Mouse (Mus musculus) embryonic facial prominence, embryonic 11.5 days (tissue): ENCODE measurements at regions not wholly inside any gene's neighbourhood (a gene's known extent, or its start where the extent isn't known, plus 50 kb on each side); places are given as distances from the start of the nearest gene placed in this dataset.

Experiments used
- ATAC-seq: fragments of 200-750 bp; cut with Nextera tagmentation; replicated peaks from 2 replicates; pipeline ENCODE4 v1.8.0; 2017; ENCODE audit warnings: low read depth; ENCODE audit not compliant: insufficient number of reproducible peaks, low FRiP score, low TSS enrichment
- DNase-seq: peaks from one replicate; pipeline ENCODE4 v3.0.0-alpha.2; 2015; ENCODE audit warnings: low spot score
- H3K27ac ChIP-seq: fragments of 300-500 bp; sonication (generic); replicated peaks from 2 replicates; pipeline ENCODE4 v1.5.1; 2014; ENCODE audit warnings: mild to moderate bottlenecking, low read depth, low read length, control low read depth
- H3K27me3 ChIP-seq: fragments of 300-500 bp; sonication (generic); 2 replicates; pipeline ENCODE4 v1.6.1; 2014; ENCODE audit warnings: mild to moderate bottlenecking, low read length, moderate library complexity, mixed read lengths; ENCODE audit not compliant: control insufficient read depth, insufficient read depth
- H3K36me3 ChIP-seq: fragments of 300-500 bp; sonication (generic); replicated peaks from 2 replicates; pipeline ENCODE4 v1.6.1; 2014; ENCODE audit warnings: low read depth, mild to moderate bottlenecking, low read length, moderate library complexity, mixed read lengths; ENCODE audit not compliant: control insufficient read depth, insufficient read depth
- H3K4me1 ChIP-seq: fragments of 300-500 bp; sonication (generic); 2 replicates; pipeline ENCODE4 v1.6.1; 2014; ENCODE audit warnings: low read length, mixed read lengths; ENCODE audit not compliant: control insufficient read depth, insufficient read depth
- H3K4me2 ChIP-seq: fragments of 300-500 bp; sonication (generic); 2 replicates; pipeline ENCODE4 v1.6.1; 2014; ENCODE audit warnings: low read depth, mild to moderate bottlenecking, control low read depth, low read length, moderate library complexity
- H3K4me3 ChIP-seq: fragments of 300-500 bp; sonication (generic); 2 replicates; pipeline ENCODE4 v1.5.1; 2014; ENCODE audit warnings: low read depth, low read length, control low read depth
- H3K9ac ChIP-seq: fragments of 300-500 bp; sonication (generic); replicated peaks from 2 replicates; pipeline ENCODE4 v1.6.1; 2014; ENCODE audit warnings: mild to moderate bottlenecking, control low read depth, low read length
- H3K9me3 ChIP-seq: fragments of 300-500 bp; sonication (generic); replicated peaks from 2 replicates; pipeline ENCODE4 v1.6.1; 2016; ENCODE audit warnings: mild to moderate bottlenecking, low read length, inconsistent platforms, mixed read lengths; ENCODE audit not compliant: control insufficient read depth
- WGBS: fragments of 180-500 bp; shearing (Covaris S2); extraction: QIAGEN DNeasy Blood & Tissue Kit; methylation state at CpG from one replicate; pipeline ENCODE4 v1.1.7; 2014; 5-methylcytosine and 5-hydroxymethylcytosine counted together

GRCm38 (mm10) chr17:85921219-85921673 lies 223.7 kb downstream of the Srbd1 start:
- 72% methylated on average over 8 of the region's 8 CpGs for WGBS
- peaks cover 5% of the 10 kb centered on the region; the same call in 1 of the 2 replicates for H3K4me1 ChIP-seq
- no peaks in the 10 kb centered on the region for H3K36me3 ChIP-seq
- no peak overlapping the region for H3K4me2 ChIP-seq
- no peak overlapping the region for H3K9ac ChIP-seq
- H3K27me3 ChIP-seq: no peaks in the 10 kb centered on the region
- DNase-seq: no peak
- H3K27ac ChIP-seq: no peak overlapping the region
- no peaks in the 10 kb centered on the region for H3K9me3 ChIP-seq
- no peak for ATAC-seq
- H3K4me3 ChIP-seq: no peak overlapping the region

DNA sequence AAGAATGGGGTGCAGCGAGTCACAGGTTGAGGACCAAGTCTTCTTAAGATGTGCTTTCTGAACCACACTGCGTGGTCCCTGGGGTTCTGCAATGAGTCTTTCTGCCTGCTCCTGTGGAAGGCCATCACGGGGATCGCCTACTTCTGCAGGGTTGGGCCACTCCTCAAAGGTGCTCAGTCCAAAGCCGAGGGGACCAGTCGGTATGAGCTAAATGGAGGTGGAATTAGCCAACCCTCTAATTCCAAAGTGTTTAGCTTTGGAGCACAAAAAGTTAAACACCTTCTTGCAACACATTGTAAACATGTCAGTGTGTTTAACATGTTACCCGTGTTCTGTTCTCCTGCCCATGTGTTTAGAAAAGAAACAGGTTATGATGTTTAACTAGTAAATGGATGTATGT lies 225.1 kb downstream of the Srbd1 start:
- WGBS: 85% methylated on average over 7 of the region's 7 CpGs
- H3K27me3 ChIP-seq: no peaks in the 10 kb centered on the region

GRCm38 (mm10) chr17:85915870-85916269 lies 227.8 kb upstream of the Six2 start:
- Histone ChIP-seq H3K27ac (no peak overlapping the region), H3K4me1 (peaks cover under 1% of the 10 kb centered on the region; the same call in 1 of the 2 replicates), H3K27me3 (no peaks in the 10 kb centered on the region), H3K4me3 (no peak overlapping the region), H3K9ac (no peak overlapping the region), H3K36me3 (no peaks in the 10 kb centered on the region), H3K4me2 (no peak overlapping the region), H3K9me3 (no peaks in the 10 kb centered on the region)
- no peak for DNase-seq
- WGBS: 88% methylated on average over 3 of the region's 3 CpGs
- no peak for ATAC-seq

More for the DNA sequence above, 225.1 kb downstream of the Srbd1 start:
- Histone ChIP-seq H3K4me3 (no peak overlapping the region), H3K9ac (no peak overlapping the region), H3K4me2 (no peak overlapping the region), H3K36me3 (no peaks in the 10 kb centered on the region), H3K9me3 (no peaks in the 10 kb centered on the region), H3K27ac (no peak overlapping the region), H3K4me1 (peaks cover 5% of the 10 kb centered on the region; the same call in 1 of the 2 replicates)
- DNase-seq: no peak
- ATAC-seq: no peak

DNA sequence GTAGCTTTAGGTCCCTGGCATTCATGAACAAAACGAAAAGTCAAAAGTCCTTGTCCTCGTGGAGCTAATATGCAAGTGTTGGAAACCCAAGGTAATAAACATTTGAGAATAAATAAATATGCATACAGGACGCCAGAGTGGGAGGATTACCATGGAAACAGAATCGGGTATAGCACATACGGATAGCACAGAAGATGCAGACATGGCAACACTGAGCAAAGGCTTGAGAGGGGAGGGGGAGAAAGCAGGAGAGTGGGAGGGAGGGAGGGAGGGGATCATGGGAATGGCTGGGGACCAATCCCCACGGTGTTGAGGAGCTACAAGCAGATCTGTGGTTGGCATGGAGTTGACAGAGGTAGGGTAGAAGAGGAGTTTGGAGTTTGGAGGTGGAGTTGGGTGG lies 226.0 kb upstream of the Six2 start:
- no peaks in the 10 kb centered on the region for H3K27me3 ChIP-seq
- H3K9ac ChIP-seq: no peak overlapping the region
- ATAC-seq: no peak
- WGBS: 74% methylated on average over 6 of the region's 6 CpGs
- H3K4me2 ChIP-seq: no peak overlapping the region
- no peak overlapping the region for H3K27ac ChIP-seq
- DNase-seq: no peak
- no peaks in the 10 kb centered on the region for H3K4me1 ChIP-seq
- H3K4me3 ChIP-seq: no peak overlapping the region
- H3K36me3 ChIP-seq: no peaks in the 10 kb centered on the region
- H3K9me3 ChIP-seq: no peaks in the 10 kb centered on the region

GRCm38 (mm10) chr17:85908709-85909108 lies 220.6 kb upstream of the Six2 start:
- no peaks in the 10 kb centered on the region for H3K4me1 ChIP-seq
- H3K27ac ChIP-seq: no peak overlapping the region
- H3K9ac ChIP-seq: no peak overlapping the region
- H3K36me3 ChIP-seq: no peaks in the 10 kb centered on the region
- ATAC-seq: no peak
- H3K4me3 ChIP-seq: no peak overlapping the region
- no peaks in the 10 kb centered on the region for H3K27me3 ChIP-seq
- no peak for DNase-seq
- WGBS: 85% methylated on average over 3 of the region's 3 CpGs
- peaks cover 2% of the 10 kb centered on the region for H3K9me3 ChIP-seq
- no peak overlapping the region for H3K4me2 ChIP-seq

GRCm38 (mm10) chr17:85906597-85907187 lies 218.6 kb upstream of the Six2 start:
- Histone ChIP-seq H3K27me3 (no peaks in the 10 kb centered on the region), H3K27ac (no peak overlapping the region), H3K36me3 (no peaks in the 10 kb centered on the region), H3K9me3 (peaks cover 2% of the 10 kb centered on the region), H3K4me2 (no peak overlapping the region), H3K4me3 (no peak overlapping the region), H3K4me1 (no peaks in the 10 kb centered on the region), H3K9ac (no peak overlapping the region)
- ATAC-seq: no peak
- WGBS: 85% methylated on average over 4 of the region's 4 CpGs
- no peak for DNase-seq

GRCm38 (mm10) chr17:85902575-85902974 lies 214.5 kb upstream of the Six2 start:
- Histone ChIP-seq H3K9ac (no peak overlapping the region), H3K4me1 (no peaks in the 10 kb centered on the region; the same call in 1 of the 2 replicates), H3K27me3 (no peaks in the 10 kb centered on the region), H3K27ac (no peak overlapping the region), H3K36me3 (no peaks in the 10 kb centered on the region), H3K4me3 (no peak overlapping the region), H3K9me3 (peaks cover 2% of the 10 kb centered on the region), H3K4me2 (no peak overlapping the region)
- ATAC-seq (no peak), DNase-seq (no peak)
- 41% methylated on average over 2 of the region's 2 CpGs for WGBS

GRCm38 (mm10) chr17:85899096-85899495 lies 211.0 kb upstream of the Six2 start:
- no peak overlapping the region for H3K9ac ChIP-seq
- no peaks in the 10 kb centered on the region; the same call in 1 of the 2 replicates for H3K4me1 ChIP-seq
- no peak overlapping the region for H3K4me3 ChIP-seq
- no peaks in the 10 kb centered on the region for H3K36me3 ChIP-seq
- H3K27me3 ChIP-seq: no peaks in the 10 kb centered on the region
- H3K4me2 ChIP-seq: no peak overlapping the region
- H3K27ac ChIP-seq: no peak overlapping the region
- 50% methylated on average over 6 of the region's 6 CpGs for WGBS
- ATAC-seq: no peak
- no peaks in the 10 kb centered on the region for H3K9me3 ChIP-seq
- DNase-seq: no peak
